Mouse (Mus musculus) midbrain, embryonic 16.5 days (tissue): ENCODE data around the gene Rbm24. TPM values are rescaled to one million over a fixed set of nuclear protein-coding genes. Genes with fewer than 3 reads are reported as not detected.

Source experiments
- ATAC-seq: fragments of 200-750 bp; cut with Nextera tagmentation; 2 replicates; pipeline ENCODE4 v1.8.0; 2017; ENCODE audit warnings: moderate TSS enrichment
- H3K27ac ChIP-seq: fragments of 300-500 bp; sonication (generic); 2 replicates; pipeline ENCODE4 v1.5.1; 2014; ENCODE audit warnings: mild to moderate bottlenecking, low read length, mixed read lengths
- H3K27me3 ChIP-seq: fragments of 300-500 bp; sonication (generic); 2 replicates; pipeline ENCODE4 v1.6.1; 2014; ENCODE audit warnings: low read depth, low read length, mixed read lengths; ENCODE audit not compliant: control insufficient read depth, insufficient read depth
- H3K36me3 ChIP-seq: fragments of 300-500 bp; sonication (generic); 2 replicates; pipeline ENCODE4 v1.6.1; 2014; ENCODE audit warnings: mild to moderate bottlenecking, low read length, moderate library complexity, mixed read lengths; ENCODE audit not compliant: control insufficient read depth, insufficient read depth
- H3K4me1 ChIP-seq: fragments of 300-500 bp; sonication (generic); 2 replicates; pipeline ENCODE4 v1.6.1; 2014; ENCODE audit warnings: mild to moderate bottlenecking, low read length, mixed read lengths; ENCODE audit not compliant: control insufficient read depth, insufficient read depth
- H3K4me2 ChIP-seq: fragments of 300-500 bp; sonication (generic); 2 replicates; pipeline ENCODE4 v1.6.1; 2014; ENCODE audit warnings: mild to moderate bottlenecking, low read length, mixed read lengths
- H3K4me3 ChIP-seq: fragments of 300-500 bp; sonication (generic); 2 replicates; pipeline ENCODE4 v1.5.1; 2014; ENCODE audit warnings: low read depth, mild to moderate bottlenecking, low read length, moderate library complexity, mixed read lengths
- H3K9ac ChIP-seq: fragments of 300-500 bp; sonication (generic); 2 replicates; pipeline ENCODE4 v1.6.1; 2014; ENCODE audit warnings: low read depth, low read length, mixed read lengths
- H3K9me3 ChIP-seq: fragments of 300-500 bp; sonication (generic); replicated peaks from 2 replicates; pipeline ENCODE4 v1.6.1; 2014; ENCODE audit warnings: mild to moderate bottlenecking, low read length, mixed read lengths; ENCODE audit not compliant: control insufficient read depth, poor library complexity, severe bottlenecking
- WGBS: fragments of 180-500 bp; shearing (Covaris S2); extraction: QIAGEN DNeasy Blood & Tissue Kit; methylation state at CpG from one replicate; pipeline ENCODE4 v1.1.7; 2014; 5-methylcytosine and 5-hydroxymethylcytosine counted together
- polyA plus RNA-seq: library from polyadenylated mRNA; unstranded; fragments of >200 nt; fragmentation: Nextera tagmentation; extraction: Ambion mirVana; gene quantifications from 2 replicates; pipeline ENCODE4 v1.2.1, GENCODE M21; 2015

The Rbm24 gene
- polyA plus RNA-seq, 1 experiment from 2014 or later, result 3.4 TPM

DNA sequence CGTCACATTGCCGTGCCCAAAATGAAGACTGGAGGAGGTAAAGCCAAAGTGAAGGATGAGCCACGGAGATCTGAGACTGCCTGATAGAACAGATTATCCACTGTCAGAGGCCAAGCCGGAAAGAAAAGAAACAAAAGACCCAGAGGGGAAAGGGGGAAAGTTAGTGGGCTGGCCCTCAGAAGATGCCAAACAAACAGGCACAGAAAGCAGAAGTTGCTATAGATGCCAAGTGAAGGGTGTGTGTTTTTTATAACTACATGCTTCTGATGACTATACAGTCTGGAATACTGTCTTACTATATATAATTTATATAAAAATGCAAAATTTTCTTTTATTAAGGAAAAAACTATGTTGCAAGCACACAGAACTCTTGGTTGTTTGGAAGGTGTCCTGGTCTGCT lies 31.7 kb downstream of the Rbm24 start:
- 48% methylated on average over 4 of the region's 4 CpGs for WGBS
- no peaks in the 10 kb centered on the region for H3K9me3 ChIP-seq
- H3K4me3 ChIP-seq, result no peak overlapping the region
- no peak overlapping the region for H3K9ac ChIP-seq
- H3K36me3 ChIP-seq, result no peaks in the 10 kb centered on the region
- no peak overlapping the region for H3K27ac ChIP-seq
- no peaks in the 10 kb centered on the region for H3K27me3 ChIP-seq
- H3K4me2 ChIP-seq, result no peak overlapping the region
- no peak for ATAC-seq
- H3K4me1 ChIP-seq, result no peaks in the 10 kb centered on the region

DNA sequence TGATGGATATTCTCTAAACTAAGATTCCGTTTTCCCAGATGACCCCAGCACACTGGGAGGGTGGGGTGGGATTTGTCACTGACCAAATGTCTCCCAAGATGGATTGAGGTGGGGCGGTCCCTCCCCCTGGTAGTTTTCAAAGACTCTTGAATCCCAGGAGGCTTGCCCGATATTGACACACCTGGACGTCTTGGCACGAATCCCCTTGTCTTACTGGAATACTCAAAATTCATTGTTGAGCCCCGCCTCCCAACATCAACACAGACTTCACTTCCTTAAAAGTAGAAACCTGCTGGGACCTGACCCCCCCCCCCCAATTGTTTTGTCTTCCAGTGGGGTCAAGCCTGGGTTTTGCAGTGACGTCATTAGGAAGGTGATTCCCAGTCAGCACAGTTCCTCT lies 32.4 kb downstream of the Rbm24 start:
- WGBS, result 91% methylated on average over 7 of the region's 7 CpGs
- no peaks in the 10 kb centered on the region for H3K36me3 ChIP-seq
- no peak overlapping the region for H3K4me3 ChIP-seq
- H3K4me1 ChIP-seq, result no peaks in the 10 kb centered on the region
- no peak overlapping the region for H3K27ac ChIP-seq
- no peak for ATAC-seq
- H3K4me2 ChIP-seq, result no peak overlapping the region
- H3K27me3 ChIP-seq, result no peaks in the 10 kb centered on the region
- H3K9me3 ChIP-seq, result no peaks in the 10 kb centered on the region
- no peak overlapping the region for H3K9ac ChIP-seq

GRCm38 (mm10) chr13:46451548-46451947 lies 33.3 kb downstream of the Rbm24 start:
- Histone ChIP-seq H3K4me3 (no peak overlapping the region), H3K9ac (no peak overlapping the region), H3K9me3 (no peaks in the 10 kb centered on the region), H3K36me3 (no peaks in the 10 kb centered on the region), H3K4me2 (no peak overlapping the region), H3K27me3 (no peaks in the 10 kb centered on the region), H3K4me1 (no peaks in the 10 kb centered on the region), H3K27ac (no peak overlapping the region)
- WGBS, result 69% methylated on average over 3 of the region's 3 CpGs
- no peak for ATAC-seq

DNA sequence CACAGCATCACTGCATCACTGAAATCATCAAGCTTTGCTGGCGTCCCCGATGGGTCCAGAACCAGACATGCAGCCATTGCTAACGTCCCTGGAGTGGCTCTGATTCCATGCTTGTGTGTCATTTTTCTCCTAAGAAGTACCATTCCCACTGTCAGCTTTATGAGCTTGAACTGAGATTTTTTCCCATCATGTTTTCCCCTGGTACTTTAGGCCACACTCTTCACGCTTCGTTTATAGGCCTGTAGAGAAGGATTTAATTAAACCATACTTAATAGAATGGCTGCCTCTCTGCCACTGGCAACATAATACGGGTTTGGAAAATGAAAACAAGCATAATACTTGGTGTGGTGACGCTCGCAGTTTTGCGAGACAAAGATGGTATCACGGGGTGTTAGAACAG lies 41.3 kb downstream of the Rbm24 start:
- Histone ChIP-seq H3K27ac (0 out of 2 replicates have a peak overlapping the region, but pooled peaks have one; percentile 44), H3K36me3 (no peaks in the 10 kb centered on the region), H3K4me2 (no peak overlapping the region), H3K9ac (no peak overlapping the region), H3K27me3 (no peaks in the 10 kb centered on the region), H3K4me3 (no peak overlapping the region), H3K9me3 (no peaks in the 10 kb centered on the region), H3K4me1 (no peaks in the 10 kb centered on the region)
- no peak for ATAC-seq
- WGBS, result 62% methylated on average over 10 of the region's 10 CpGs

- H3K9ac ChIP-seq, result no peak overlapping the region
- H3K4me3 ChIP-seq, result no peak overlapping the region
- WGBS, result 95% methylated on average over 4 of the region's 4 CpGs
- no peaks in the 10 kb centered on the region for H3K4me1 ChIP-seq
- no peaks in the 10 kb centered on the region for H3K36me3 ChIP-seq
- no peak overlapping the region for H3K4me2 ChIP-seq
- H3K27me3 ChIP-seq, result no peaks in the 10 kb centered on the region
- H3K27ac ChIP-seq, result no peak overlapping the region
- ATAC-seq, result no peak
- no peaks in the 10 kb centered on the region for H3K9me3 ChIP-seq
Measured at GRCm38 (mm10) chr13:46462280-46462679, 44.0 kb downstream of the Rbm24 start.

GRCm38 (mm10) chr13:46463764-46464163 lies 45.5 kb downstream of the Rbm24 start:
- WGBS, result 82% methylated on average over 3 of the region's 3 CpGs
- Histone ChIP-seq H3K27ac (no peak overlapping the region), H3K27me3 (no peaks in the 10 kb centered on the region), H3K9me3 (no peaks in the 10 kb centered on the region), H3K9ac (no peak overlapping the region), H3K4me3 (no peak overlapping the region), H3K4me2 (no peak overlapping the region), H3K36me3 (no peaks in the 10 kb centered on the region), H3K4me1 (no peaks in the 10 kb centered on the region)
- ATAC-seq, result no peak

DNA sequence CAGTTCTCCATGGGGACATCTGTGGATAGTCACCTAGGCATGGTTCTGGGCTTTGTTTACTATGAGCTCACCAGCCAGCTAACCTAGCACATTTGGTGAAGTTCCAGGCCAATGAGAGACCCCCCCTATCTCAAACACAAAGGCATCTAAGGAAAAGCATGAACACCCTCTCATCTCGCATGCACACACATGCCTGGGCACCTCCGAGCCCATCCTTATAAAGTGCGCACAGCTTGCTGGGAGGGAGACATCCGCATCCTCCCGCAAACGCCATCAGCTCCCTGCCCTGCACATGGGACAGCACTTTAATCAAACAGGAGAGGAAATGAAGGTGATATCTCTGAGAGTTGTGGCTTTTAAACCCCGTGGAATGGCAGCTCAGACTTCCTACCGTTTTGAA lies 50.0 kb downstream of the Rbm24 start:
- no peaks in the 10 kb centered on the region for H3K9me3 ChIP-seq
- no peaks in the 10 kb centered on the region for H3K4me1 ChIP-seq
- no peaks in the 10 kb centered on the region for H3K36me3 ChIP-seq
- H3K4me3 ChIP-seq, result no peak overlapping the region
- ATAC-seq, result no peak
- 59% methylated on average over 8 of the region's 8 CpGs for WGBS
- H3K4me2 ChIP-seq, result no peak overlapping the region
- H3K9ac ChIP-seq, result no peak overlapping the region
- H3K27me3 ChIP-seq, result no peaks in the 10 kb centered on the region
- no peak overlapping the region for H3K27ac ChIP-seq

GRCm38 (mm10) chr13:46469536-46469935 lies 51.3 kb downstream of the Rbm24 start:
- H3K9ac ChIP-seq, result no peak overlapping the region
- no peak for ATAC-seq
- WGBS, result 95% methylated on average over 2 of the region's 2 CpGs
- no peaks in the 10 kb centered on the region for H3K4me1 ChIP-seq
- no peak overlapping the region for H3K4me3 ChIP-seq
- H3K9me3 ChIP-seq, result no peaks in the 10 kb centered on the region
- H3K36me3 ChIP-seq, result no peaks in the 10 kb centered on the region
- H3K27me3 ChIP-seq, result no peaks in the 10 kb centered on the region
- H3K4me2 ChIP-seq, result no peak overlapping the region
- H3K27ac ChIP-seq, result no peak overlapping the region
